Mouse (Mus musculus) limb, embryonic 11.5 days (tissue): ENCODE measurements around the gene Pnkd. TPM values are rescaled to one million over a fixed set of nuclear protein-coding genes. Genes with fewer than 3 reads are reported as not detected.
"Not testable (repeated sequence)": the region's sequence is repeated elsewhere in the genome, so short reads cannot be mapped to it uniquely, and the experiment has no call there.

ENCODE experiments used
- ATAC-seq: fragments of 200-750 bp; cut with Nextera tagmentation; 2 replicates; pipeline ENCODE4 v1.8.0; 2017; ENCODE audit warnings: low read depth; ENCODE audit not compliant: insufficient number of reproducible peaks, low FRiP score, low TSS enrichment
- DNase-seq: peaks from one replicate; pipeline ENCODE4 v3.0.0-alpha.2; 2015; ENCODE audit warnings: low spot score
- H3K27ac ChIP-seq: fragments of 300-500 bp; sonication (generic); replicated peaks from 2 replicates; pipeline ENCODE4 v1.5.1; 2014; ENCODE audit warnings: low read depth, mild to moderate bottlenecking, low read length
- H3K27me3 ChIP-seq: fragments of 300-500 bp; sonication (generic); 2 replicates; pipeline ENCODE4 v1.6.1; 2014; ENCODE audit warnings: mild to moderate bottlenecking, low read length, mixed read lengths; ENCODE audit not compliant: control insufficient read depth, insufficient read depth
- H3K36me3 ChIP-seq: fragments of 300-500 bp; sonication (generic); 2 replicates; pipeline ENCODE4 v1.6.1; 2014; ENCODE audit warnings: mild to moderate bottlenecking, low read length, moderate library complexity, mixed read lengths; ENCODE audit not compliant: control insufficient read depth, insufficient read depth
- H3K4me1 ChIP-seq: fragments of 300-500 bp; sonication (generic); 2 replicates; pipeline ENCODE4 v1.6.1; 2014; ENCODE audit warnings: low read length, mixed read lengths; ENCODE audit not compliant: control insufficient read depth, insufficient read depth
- H3K4me2 ChIP-seq: fragments of 300-500 bp; sonication (generic); 2 replicates; pipeline ENCODE4 v1.6.1; 2014; ENCODE audit warnings: low read depth, mild to moderate bottlenecking, moderate library complexity; ENCODE audit not compliant: severe bottlenecking
- H3K4me3 ChIP-seq: fragments of 300-500 bp; sonication (generic); 2 replicates; pipeline ENCODE4 v1.5.1; 2014; ENCODE audit warnings: low read depth, low read length
- H3K9ac ChIP-seq: fragments of 300-500 bp; sonication (generic); 2 replicates; pipeline ENCODE4 v1.6.1; 2014; ENCODE audit warnings: mild to moderate bottlenecking, low read length
- H3K9me3 ChIP-seq: fragments of 300-500 bp; sonication (generic); 2 replicates; pipeline ENCODE4 v1.6.1; 2016; ENCODE audit warnings: low read length; ENCODE audit not compliant: control insufficient read depth
- WGBS: fragments of 180-500 bp; shearing (Covaris S2); extraction: QIAGEN DNeasy Blood & Tissue Kit; methylation state at CpG from one replicate; pipeline ENCODE4 v1.1.7; 2014; 5-methylcytosine and 5-hydroxymethylcytosine counted together
- polyA plus RNA-seq: library from polyadenylated mRNA; unstranded; fragments of >200 nt; fragmentation: Nextera tagmentation; extraction: Ambion mirVana; gene quantifications from 2 replicates; pipeline ENCODE4 v1.2.1, GENCODE M21; 2014

The Pnkd gene
- polyA plus RNA-seq, 1 experiment from 2014 or later = 119 TPM

- H3K27ac ChIP-seq = no peak overlapping the region
- WGBS = 60% methylated on average over 4 of the region's 4 CpGs
Observed at GRCm38 (mm10) chr1:74335033-74335432, 50.3 kb downstream of the Pnkd start.

DNA sequence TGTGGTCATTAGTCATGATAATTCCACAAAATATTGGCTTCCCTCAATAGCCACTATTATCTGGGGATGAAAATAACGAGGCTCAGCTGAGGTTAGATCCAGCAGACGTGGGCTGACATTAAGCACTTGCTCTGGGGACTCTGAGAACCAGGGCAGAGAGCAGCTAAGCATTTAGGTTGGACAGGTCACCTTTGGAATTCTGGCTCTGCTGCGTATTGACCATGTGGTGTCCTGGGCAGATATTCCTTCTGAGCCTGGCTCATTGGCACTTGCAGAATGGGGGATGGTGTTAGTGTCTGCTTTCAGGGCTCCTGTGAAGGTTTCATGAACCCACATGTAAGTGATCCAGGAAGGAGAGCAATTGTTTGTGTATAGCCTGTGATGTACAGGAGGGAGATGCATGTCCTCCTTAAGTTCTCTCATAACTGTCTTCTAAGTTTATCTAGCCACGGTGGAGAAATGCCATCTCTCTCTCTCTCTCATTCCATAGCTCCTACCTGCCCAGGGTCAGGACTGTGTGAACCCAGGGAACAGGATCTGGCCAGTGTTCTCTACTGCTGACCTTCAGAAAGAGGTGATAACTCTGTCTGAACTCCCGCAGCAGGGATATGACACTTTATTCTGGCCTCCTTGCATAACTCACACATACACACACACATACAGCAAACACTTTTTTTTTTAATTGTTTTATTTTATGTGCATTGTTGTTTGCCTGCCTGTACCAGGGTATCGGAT is 50.9 kb downstream of the Pnkd start:
- Histone ChIP-seq H3K9ac (no peak overlapping the region), H3K27ac (no peak overlapping the region), H3K36me3 (no peaks in the 10 kb centered on the region), H3K4me1 (peaks cover 10% of the 10 kb centered on the region), H3K4me2 (no peak overlapping the region), H3K27me3 (no peaks in the 10 kb centered on the region), H3K9me3 (no peaks in the 10 kb centered on the region), H3K4me3 (no peak overlapping the region)
- DNase-seq (no peak), ATAC-seq (no peak)
- 76% methylated on average over 6 of the region's 6 CpGs for WGBS

More at GRCm38 (mm10) chr1:74335033-74335432, 50.3 kb downstream of the Pnkd start:
- H3K4me1 ChIP-seq = peaks cover 10% of the 10 kb centered on the region
- H3K4me2 ChIP-seq = no peak overlapping the region
- H3K36me3 ChIP-seq = no peaks in the 10 kb centered on the region
- H3K4me3 ChIP-seq = no peak overlapping the region
- no peak overlapping the region for H3K9ac ChIP-seq
- DNase-seq (no peak), ATAC-seq (no peak)
- no peaks in the 10 kb centered on the region for H3K27me3 ChIP-seq
- H3K9me3 ChIP-seq = no peaks in the 10 kb centered on the region

DNA sequence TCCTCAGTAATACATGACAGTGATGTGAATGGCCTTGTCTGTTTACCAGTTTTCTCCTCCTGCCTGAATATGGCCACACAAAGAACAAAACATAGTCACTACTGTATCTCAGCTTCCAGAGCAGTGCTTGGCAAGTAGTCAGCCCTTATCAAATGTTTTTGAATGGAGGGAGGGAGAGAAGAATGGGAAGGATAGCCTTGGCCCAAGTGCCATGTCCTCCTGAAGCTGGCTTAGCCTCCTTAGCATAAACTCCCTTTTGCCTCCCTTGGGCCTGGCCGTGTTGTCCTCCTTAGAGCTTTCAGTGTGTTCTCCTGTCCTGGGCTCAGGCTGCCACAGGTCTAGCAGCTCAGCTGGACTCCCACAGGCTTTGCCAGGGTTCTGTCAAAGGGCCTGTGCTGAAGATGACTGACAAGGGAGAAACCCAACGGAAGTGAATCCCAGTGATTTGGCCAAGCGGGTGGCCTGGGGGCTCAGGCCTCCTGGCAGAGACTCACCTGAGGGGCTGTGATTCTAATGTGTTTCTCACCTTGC is 52.6 kb downstream of the Pnkd start:
- Histone ChIP-seq H3K4me1 (peaks cover 10% of the 10 kb centered on the region), H3K4me2 (no peak overlapping the region), H3K27me3 (no peaks in the 10 kb centered on the region), H3K9me3 (no peaks in the 10 kb centered on the region), H3K9ac (no peak overlapping the region), H3K4me3 (no peak overlapping the region), H3K36me3 (no peaks in the 10 kb centered on the region), H3K27ac (no peak overlapping the region)
- ATAC-seq (no peak), DNase-seq (no peak)
- WGBS = 85% methylated on average over 3 of the region's 3 CpGs

DNA sequence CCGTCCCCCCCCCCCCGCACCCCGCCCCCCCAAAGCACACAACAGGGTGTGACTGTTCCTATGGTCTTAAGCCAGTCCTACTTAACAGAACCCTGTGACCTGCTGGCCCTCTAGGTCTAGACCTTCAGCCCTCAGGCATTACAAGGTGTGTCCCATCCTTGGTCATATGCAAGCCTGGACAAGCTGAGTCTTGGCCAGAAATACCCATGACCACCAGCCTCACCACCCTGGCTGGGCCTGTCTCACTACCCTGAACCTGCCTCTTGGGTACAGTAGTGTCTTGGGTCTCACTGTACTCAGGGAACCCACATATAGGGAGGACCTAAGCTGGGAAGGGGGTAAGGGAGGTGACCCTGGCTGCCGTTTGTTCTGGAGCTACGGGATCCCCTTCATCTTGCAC is 53.3 kb downstream of the Pnkd start:
- no peak overlapping the region for H3K27ac ChIP-seq

DNA sequence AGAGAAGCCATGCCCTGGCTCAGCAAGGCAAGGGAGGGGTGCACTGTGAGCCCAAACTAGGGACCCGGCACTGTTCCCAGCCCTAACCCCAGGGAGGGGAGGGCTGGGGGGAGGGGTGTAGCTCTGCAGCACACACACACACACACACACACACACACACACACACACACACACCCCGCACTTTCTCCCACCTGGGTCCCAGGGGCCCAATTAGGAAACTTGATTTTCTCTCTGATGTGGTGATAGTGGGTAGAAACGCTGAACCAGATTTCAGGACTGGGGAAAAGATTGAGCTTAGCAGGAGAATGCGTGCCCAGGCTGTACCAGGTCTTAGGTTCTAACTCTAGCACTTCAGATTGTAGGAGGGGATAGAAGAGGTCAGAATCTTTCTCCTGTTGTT is 53.9 kb downstream of the Pnkd start:
- no peak overlapping the region for H3K27ac ChIP-seq
- ATAC-seq = no peak
- no peak overlapping the region for H3K4me3 ChIP-seq
- H3K9ac ChIP-seq = no peak overlapping the region
- no peaks in the 10 kb centered on the region for H3K27me3 ChIP-seq
- H3K36me3 ChIP-seq = no peaks in the 10 kb centered on the region
- no peaks in the 10 kb centered on the region for H3K9me3 ChIP-seq
- WGBS = 80% methylated on average over 4 of the region's 4 CpGs
- H3K4me1 ChIP-seq = peaks cover 8% of the 10 kb centered on the region; the same call in 1 of the 2 replicates
- no peak overlapping the region for H3K4me2 ChIP-seq
- DNase-seq = no peak

More for the DNA sequence above, 53.3 kb downstream of the Pnkd start:
- no peak overlapping the region for H3K9ac ChIP-seq
- no peaks in the 10 kb centered on the region for H3K36me3 ChIP-seq
- WGBS = 74% methylated on average over 5 of the region's 5 CpGs
- ATAC-seq (no peak), DNase-seq (no peak)
- H3K9me3 ChIP-seq = no peaks in the 10 kb centered on the region
- no peak overlapping the region for H3K4me2 ChIP-seq
- H3K4me1 ChIP-seq = peaks cover 11% of the 10 kb centered on the region
- no peak overlapping the region for H3K4me3 ChIP-seq
- H3K27me3 ChIP-seq = no peaks in the 10 kb centered on the region

DNA sequence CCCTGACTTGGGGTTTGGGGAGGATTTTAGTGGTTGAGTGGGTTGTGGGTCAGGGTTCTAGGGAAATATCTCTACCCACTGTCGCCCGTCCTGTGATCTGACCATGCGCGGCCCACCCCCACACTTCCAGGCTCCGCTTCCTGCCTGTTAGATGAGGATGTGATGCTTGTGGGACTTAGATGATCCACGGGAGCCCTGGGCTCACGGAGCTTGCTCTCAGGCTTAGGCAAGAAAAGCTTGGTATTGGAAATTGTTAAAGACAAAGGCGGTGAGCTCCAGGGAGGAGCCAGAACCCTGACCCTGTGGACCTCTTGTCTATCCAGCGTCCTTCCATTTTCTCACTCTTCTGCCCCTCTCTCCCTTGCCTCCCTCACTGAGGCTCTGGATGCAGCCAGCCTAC is 55.2 kb downstream of the Pnkd start:
- H3K4me3 ChIP-seq = no peak overlapping the region
- DNase-seq = no peak
- ATAC-seq = no peak
- no peaks in the 10 kb centered on the region for H3K27me3 ChIP-seq
- 94% methylated on average over 9 of the region's 9 CpGs for WGBS
- H3K27ac ChIP-seq = no peak overlapping the region
- 0 out of 2 replicates have a peak, but pooled peaks cover 8% of the 10 kb centered on the region for H3K4me1 ChIP-seq
- no peak overlapping the region for H3K9ac ChIP-seq
- H3K36me3 ChIP-seq = no peaks in the 10 kb centered on the region
- no peak overlapping the region for H3K4me2 ChIP-seq
- H3K9me3 ChIP-seq = no peaks in the 10 kb centered on the region

DNA sequence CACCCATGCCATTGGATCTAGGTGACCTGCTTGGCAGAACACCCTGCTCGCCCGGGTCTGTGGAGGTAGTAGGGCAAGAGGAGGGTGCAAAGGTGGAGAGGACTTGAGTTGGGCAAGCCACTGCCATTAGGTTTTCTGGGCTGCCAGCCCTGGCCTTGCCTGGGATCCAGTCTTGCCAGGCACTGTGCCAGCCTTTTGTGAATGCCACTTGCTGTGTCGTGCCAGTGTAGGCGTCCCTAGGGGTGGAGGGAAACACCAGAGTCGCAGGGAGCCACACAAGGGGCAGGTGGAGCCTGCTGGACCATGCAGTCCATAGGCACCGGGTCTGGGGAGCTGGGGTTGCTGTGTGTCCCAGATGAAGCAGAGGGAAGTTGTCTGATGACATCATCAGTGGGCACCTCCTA is 55.6 kb downstream of the Pnkd start:
- 0 out of 2 replicates have a peak, but pooled peaks cover 8% of the 10 kb centered on the region for H3K4me1 ChIP-seq
- no peak overlapping the region for H3K27ac ChIP-seq
- WGBS = 93% methylated on average over 6 of the region's 6 CpGs
- H3K9ac ChIP-seq = no peak overlapping the region
- no peaks in the 10 kb centered on the region for H3K36me3 ChIP-seq
- ATAC-seq = no peak
- H3K4me2 ChIP-seq = no peak overlapping the region
- no peak for DNase-seq
- H3K4me3 ChIP-seq = no peak overlapping the region
- no peaks in the 10 kb centered on the region for H3K27me3 ChIP-seq
- no peaks in the 10 kb centered on the region for H3K9me3 ChIP-seq

DNA sequence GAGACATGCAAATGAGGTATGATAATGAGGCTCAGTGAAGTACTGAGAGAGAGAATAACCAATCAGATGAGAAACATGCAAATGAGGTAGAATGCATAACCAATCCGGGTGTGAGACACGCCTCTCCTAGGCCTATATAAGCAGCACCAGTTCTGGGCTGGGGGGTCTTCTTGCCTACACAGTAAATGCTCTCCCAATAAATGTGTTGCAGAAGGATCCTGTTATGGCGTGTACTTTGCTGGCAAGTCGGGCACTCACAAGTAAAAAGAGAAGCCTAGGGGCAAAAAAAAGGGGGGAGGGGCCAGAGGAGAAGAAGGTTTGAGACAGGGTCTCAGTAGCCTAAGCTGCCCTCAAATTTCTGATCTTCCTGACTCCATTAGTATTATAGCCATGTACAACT is 56.3 kb downstream of the Pnkd start:
- 87% methylated on average over 4 of the region's 4 CpGs for WGBS

More for the DNA sequence above, 56.3 kb downstream of the Pnkd start:
- H3K36me3 ChIP-seq, ATAC-seq, H3K4me1 ChIP-seq, H3K4me2 ChIP-seq, H3K27me3 ChIP-seq, DNase-seq, H3K9ac ChIP-seq, H3K4me3 ChIP-seq, H3K27ac ChIP-seq, H3K9me3 ChIP-seq: not testable (repeated sequence)
